Mouse (Mus musculus) cortical plate, adult 2 months (tissue): ENCODE results near the gene Gsg1.

Source experiments
- CTCF ChIP-seq: fragments of 200-500 bp; IDR thresholded peaks from 2 replicates; pipeline ENCODE4 v1.5.1; 2011; ENCODE audit warnings: mild to moderate bottlenecking, control low read depth, low read length; ENCODE audit not compliant: insufficient read depth; ENCODE audit errors: extremely low read depth
- POLR2A ChIP-seq: fragments of 200-500 bp; IDR thresholded peaks from 2 replicates; pipeline ENCODE4 v1.6.1; 2011; ENCODE audit warnings: mild to moderate bottlenecking, low read length, control low read depth; ENCODE audit not compliant: insufficient read depth; ENCODE audit errors: extremely low read depth

DNA sequence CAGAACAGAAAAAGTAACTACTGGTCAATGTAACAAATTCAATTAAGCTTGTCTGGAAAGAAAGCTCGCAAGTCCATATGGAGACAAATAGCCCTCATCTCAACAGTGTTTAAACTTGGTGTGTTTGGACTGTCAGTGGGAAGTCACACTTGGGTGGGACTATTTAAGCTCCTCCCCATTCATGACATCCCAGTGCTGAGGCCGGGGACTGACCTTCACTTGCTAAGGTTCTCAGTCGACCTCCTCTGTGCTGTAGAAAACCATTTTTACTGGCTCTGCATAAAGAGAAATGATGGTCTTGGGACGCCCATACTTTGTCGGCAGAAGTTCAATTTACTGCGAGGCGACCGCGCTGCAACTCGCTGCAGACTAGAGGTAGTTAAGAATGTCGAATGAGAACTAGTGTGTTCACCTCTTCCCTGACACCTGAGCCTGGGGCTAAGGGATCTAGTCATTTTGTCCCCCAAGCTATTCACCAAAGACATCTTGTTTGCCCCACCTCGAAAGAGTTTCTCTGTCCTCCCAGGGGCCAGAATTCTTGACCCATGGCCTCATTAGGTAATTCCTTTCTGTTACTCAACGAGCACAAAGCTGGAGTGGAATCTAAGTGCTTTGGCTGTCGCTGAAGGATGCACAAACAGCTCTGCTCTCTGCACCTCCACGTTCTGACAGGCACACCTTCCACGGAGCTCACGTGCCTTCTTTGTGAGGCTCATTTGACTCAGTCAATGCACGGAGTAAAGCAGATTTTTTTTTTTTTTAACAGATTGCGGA, 3.0 kb downstream of the Gsg1 start:
- TF ChIP-seq CTCF = no peak
- TF ChIP-seq POLR2A = no peak
